Mouse (Mus musculus) spleen, adult 2 months (tissue): ENCODE measurements around the gene Akip1.

Experiments used
- CTCF ChIP-seq: fragments of 200-500 bp; IDR thresholded peaks from 2 replicates; pipeline ENCODE4 v1.5.1; 2011; ENCODE audit warnings: mild to moderate bottlenecking, inconsistent platforms; ENCODE audit not compliant: insufficient read depth, insufficient read length, insufficient replicate concordance; ENCODE audit errors: extremely low read depth
- POLR2A ChIP-seq: fragments of 200-500 bp; IDR thresholded peaks from 2 replicates; pipeline ENCODE4 v1.6.1; 2011; ENCODE audit warnings: low read depth, low read length, inconsistent platforms

- TF ChIP-seq POLR2A (no peak), CTCF (no peak)
Observed at GRCm38 (mm10) chr7:109713434-109713982, 10.0 kb downstream of the Akip1 start.
